Mouse (Mus musculus) midbrain, embryonic 10.5 days (tissue): ENCODE measurements around the gene Nhsl2. TPM values are rescaled to one million over a fixed set of nuclear protein-coding genes. Genes with fewer than 3 reads are reported as not detected.
"Not testable (repeated sequence)": the region's sequence is repeated elsewhere in the genome, so short reads cannot be mapped to it uniquely, and the experiment has no call there.

Experiments
- DNase-seq: peaks from one replicate; pipeline ENCODE4 v3.0.0-alpha.2; 2017; ENCODE audit warnings: low spot score
- H3K27ac ChIP-seq: fragments of 300-500 bp; sonication (generic); replicated peaks from 2 replicates; pipeline ENCODE4 v1.5.1; 2016; ENCODE audit warnings: mild to moderate bottlenecking
- H3K27me3 ChIP-seq: fragments of 300-500 bp; sonication (generic); 2 replicates; pipeline ENCODE4 v1.6.1; 2016; ENCODE audit warnings: low read depth, mild to moderate bottlenecking; ENCODE audit not compliant: poor library complexity, severe bottlenecking
- H3K36me3 ChIP-seq: fragments of 300-500 bp; sonication (generic); 2 replicates; pipeline ENCODE4 v1.6.1; 2016; ENCODE audit warnings: mild to moderate bottlenecking, moderate library complexity
- H3K4me1 ChIP-seq: fragments of 300-500 bp; sonication (generic); 2 replicates; pipeline ENCODE4 v1.6.1; 2016
- H3K4me3 ChIP-seq: fragments of 300-500 bp; sonication (generic); 2 replicates; pipeline ENCODE4 v1.5.1; 2016; ENCODE audit warnings: mild to moderate bottlenecking, moderate library complexity
- H3K9me3 ChIP-seq: fragments of 300-500 bp; sonication (generic); replicated peaks from 2 replicates; pipeline ENCODE4 v1.6.1; 2016; ENCODE audit warnings: mild to moderate bottlenecking
- WGBS: fragments of 180-500 bp; shearing (Covaris S2); methylation state at CpG from one replicate; pipeline ENCODE4 v1.1.7; 2016; 5-methylcytosine and 5-hydroxymethylcytosine counted together
- polyA plus RNA-seq: library from polyadenylated mRNA; unstranded; fragments of >200 nt; fragmentation: Nextera tagmentation; extraction: Ambion mirVana; gene quantifications from 2 replicates; pipeline ENCODE4 v1.2.1, GENCODE M21; 2016

The Nhsl2 gene
- 14.0 and 14.1 TPM in 2 replicates for polyA plus RNA-seq

GRCm38 (mm10) chrX:101849281-101849821 is at the start of gene Nhsl2:
Gene Nhsl2 (plus strand): TSS chrX:101849385.
- H3K27me3 ChIP-seq, result peaks cover 100% of the 10 kb centered on the region
- WGBS, result 18% methylated on average over 44 of the region's 58 CpGs
- peak; percentile 61 for DNase-seq

GRCm38 (mm10) chrX:101805512-101805911 is 43.7 kb upstream of the Nhsl2 start:
- H3K4me1 ChIP-seq, result no peaks in the 10 kb centered on the region
- no peaks in the 10 kb centered on the region for H3K9me3 ChIP-seq
- H3K27me3 ChIP-seq, result peaks cover 59% of the 10 kb centered on the region
- no peak for DNase-seq
- no peak overlapping the region for H3K27ac ChIP-seq
- H3K36me3 ChIP-seq, result no peaks in the 10 kb centered on the region
- H3K4me3 ChIP-seq, result no peak overlapping the region
- 34% methylated on average over 2 of the region's 2 CpGs for WGBS

More at GRCm38 (mm10) chrX:101849281-101849821, at the start of gene Nhsl2:
- H3K9me3 ChIP-seq, result peaks cover 8% of the 10 kb centered on the region; the same call in 1 of the 2 replicates
- no peaks in the 10 kb centered on the region for H3K36me3 ChIP-seq
- H3K4me3 ChIP-seq, result peak within 1 kb of the TSS; percentile 61
- peaks cover 39% of the 10 kb centered on the region for H3K4me1 ChIP-seq
- peak within 1 kb of the TSS; percentile 81 for H3K27ac ChIP-seq

- no peaks in the 10 kb centered on the region for H3K4me1 ChIP-seq
- DNase-seq, result no peak
- 66% methylated on average over 3 of the region's 3 CpGs for WGBS
- H3K36me3 ChIP-seq, result no peaks in the 10 kb centered on the region
- H3K27me3 ChIP-seq, result peaks cover 86% of the 10 kb centered on the region
- no peaks in the 10 kb centered on the region for H3K9me3 ChIP-seq
- no peak overlapping the region for H3K27ac ChIP-seq
- H3K4me3 ChIP-seq, result no peak overlapping the region
Observed at GRCm38 (mm10) chrX:101811750-101812149, 37.4 kb upstream of the Nhsl2 start.

- peaks cover 90% of the 10 kb centered on the region for H3K27me3 ChIP-seq
- WGBS, result 56% methylated on average over 1 of the region's 1 CpGs
Observed at GRCm38 (mm10) chrX:101819163-101819562, 30.0 kb upstream of the Nhsl2 start.

GRCm38 (mm10) chrX:101819980-101820379 is 29.2 kb upstream of the Nhsl2 start:
- H3K4me3 ChIP-seq, H3K27ac ChIP-seq, H3K36me3 ChIP-seq, H3K4me1 ChIP-seq, H3K9me3 ChIP-seq, DNase-seq: not testable (repeated sequence)
- peaks cover 82% of the 10 kb centered on the region for H3K27me3 ChIP-seq

More at GRCm38 (mm10) chrX:101819163-101819562, 30.0 kb upstream of the Nhsl2 start:
- H3K9me3 ChIP-seq, result no peaks in the 10 kb centered on the region
- no peaks in the 10 kb centered on the region for H3K4me1 ChIP-seq
- DNase-seq, result no peak
- H3K4me3 ChIP-seq, result no peak overlapping the region
- H3K36me3 ChIP-seq, result no peaks in the 10 kb centered on the region
- no peak overlapping the region for H3K27ac ChIP-seq

GRCm38 (mm10) chrX:101847191-101847795 is 1.9 kb upstream of the Nhsl2 start:
- no peaks in the 10 kb centered on the region for H3K36me3 ChIP-seq
- H3K9me3 ChIP-seq, result peaks cover 8% of the 10 kb centered on the region; the same call in 1 of the 2 replicates
- DNase-seq, result no peak
- peaks cover 36% of the 10 kb centered on the region for H3K4me1 ChIP-seq
- H3K27ac ChIP-seq, result no peak overlapping the region
- WGBS, result 45% methylated on average over 5 of the region's 5 CpGs
- H3K4me3 ChIP-seq, result no peak overlapping the region
- peaks cover 98% of the 10 kb centered on the region for H3K27me3 ChIP-seq

- peak; percentile 62 for DNase-seq
- WGBS, result 20% methylated on average over 58 of the region's 59 CpGs
- peak overlapping the region; percentile 81 for H3K27ac ChIP-seq
- peaks cover 8% of the 10 kb centered on the region; the same call in 1 of the 2 replicates for H3K9me3 ChIP-seq
- peaks cover 39% of the 10 kb centered on the region for H3K4me1 ChIP-seq
- H3K4me3 ChIP-seq, result peak overlapping the region; percentile 61
- no peaks in the 10 kb centered on the region for H3K36me3 ChIP-seq
- peaks cover 100% of the 10 kb centered on the region for H3K27me3 ChIP-seq
Observed at GRCm38 (mm10) chrX:101849901-101850551, 841 bp downstream of the Nhsl2 start.

GRCm38 (mm10) chrX:101851566-101852354 is 2.6 kb downstream of the Nhsl2 start:
- H3K4me1 ChIP-seq, result peaks cover 39% of the 10 kb centered on the region
- 35% methylated on average over 7 of the region's 7 CpGs for WGBS
- no peak overlapping the region for H3K4me3 ChIP-seq
- H3K27ac ChIP-seq, result no peak overlapping the region
- H3K27me3 ChIP-seq, result peaks cover 99% of the 10 kb centered on the region
- H3K36me3 ChIP-seq, result no peaks in the 10 kb centered on the region
- H3K9me3 ChIP-seq, result peaks cover 8% of the 10 kb centered on the region; the same call in 1 of the 2 replicates
- DNase-seq, result peak; percentile 20

- Histone ChIP-seq H3K36me3 (no peaks in the 10 kb centered on the region), H3K9me3 (no peaks in the 10 kb centered on the region), H3K27me3 (peaks cover 96% of the 10 kb centered on the region), H3K4me3 (no peak overlapping the region), H3K4me1 (no peaks in the 10 kb centered on the region), H3K27ac (no peak overlapping the region)
- DNase-seq, result no peak
- WGBS, result 71% methylated on average over 4 of the region's 4 CpGs
Observed at GRCm38 (mm10) chrX:101863666-101864378, 14.6 kb downstream of the Nhsl2 start.

GRCm38 (mm10) chrX:101864788-101865187 is 15.6 kb downstream of the Nhsl2 start:
- WGBS, result 62% methylated on average over 5 of the region's 5 CpGs
- Histone ChIP-seq H3K36me3 (no peaks in the 10 kb centered on the region), H3K9me3 (no peaks in the 10 kb centered on the region), H3K4me3 (no peak overlapping the region), H3K27ac (no peak overlapping the region), H3K27me3 (peaks cover 94% of the 10 kb centered on the region), H3K4me1 (no peaks in the 10 kb centered on the region)
- no peak for DNase-seq

GRCm38 (mm10) chrX:101874147-101874546 is 25.0 kb downstream of the Nhsl2 start:
- 78% methylated on average over 3 of the region's 3 CpGs for WGBS
- peaks cover 93% of the 10 kb centered on the region for H3K27me3 ChIP-seq
- DNase-seq, result no peak
- H3K36me3 ChIP-seq, result no peaks in the 10 kb centered on the region
- no peak overlapping the region for H3K27ac ChIP-seq
- H3K4me1 ChIP-seq, result no peaks in the 10 kb centered on the region
- no peaks in the 10 kb centered on the region for H3K9me3 ChIP-seq
- H3K4me3 ChIP-seq, result no peak overlapping the region

- peaks cover 93% of the 10 kb centered on the region for H3K27me3 ChIP-seq
- H3K27ac ChIP-seq, result no peak overlapping the region
- no peaks in the 10 kb centered on the region for H3K4me1 ChIP-seq
- H3K4me3 ChIP-seq, result no peak overlapping the region
- no peaks in the 10 kb centered on the region for H3K9me3 ChIP-seq
- DNase-seq, result no peak
- H3K36me3 ChIP-seq, result no peaks in the 10 kb centered on the region
- WGBS, result 80% methylated on average over 2 of the region's 2 CpGs
Observed at GRCm38 (mm10) chrX:101874901-101875300, 25.7 kb downstream of the Nhsl2 start.
